Mouse (Mus musculus) C2C12 (cell line): ENCODE measurements around the gene 1700025G04Rik. TPM values are rescaled to one million over a fixed set of nuclear protein-coding genes. Genes with fewer than 3 reads are reported as not detected.

Experiments used
- H3K27me3 ChIP-seq: one replicate; pipeline ENCODE4 v1.6.1; 2011; ENCODE audit not compliant: control insufficient read depth, insufficient read depth, insufficient read length
- H3K36me3 ChIP-seq: one replicate; pipeline ENCODE4 v1.6.1; 2011; ENCODE audit not compliant: control insufficient read depth, insufficient read depth
- H3K4me3 ChIP-seq: one replicate; pipeline ENCODE4 v1.5.1; 2011; ENCODE audit warnings: mild to moderate bottlenecking, control low read depth; ENCODE audit not compliant: poor library complexity, insufficient read depth, severe bottlenecking
- H3K79me2 ChIP-seq: one replicate; pipeline ENCODE4 v1.6.1; 2011; ENCODE audit not compliant: control insufficient read depth, insufficient read depth
- H3K79me3 ChIP-seq: one replicate; pipeline ENCODE4 v1.6.1; 2011; ENCODE audit warnings: low read depth, control low read depth
- H3ac ChIP-seq: one replicate; pipeline ENCODE3; 2011; ENCODE audit warnings: low read depth; ENCODE audit not compliant: control insufficient read depth, insufficient read length
- CEBPB ChIP-seq: IDR thresholded peaks from one replicate; pipeline ENCODE4 v1.6.1; 2011; ENCODE audit warnings: low read depth, mild to moderate bottlenecking, control low read depth, moderate library complexity
- CTCF ChIP-seq: IDR thresholded peaks from one replicate; pipeline ENCODE4 v1.5.1; 2011; ENCODE audit not compliant: control insufficient read depth, insufficient read depth, insufficient read length
- FOSL1 ChIP-seq: IDR thresholded peaks from one replicate; pipeline ENCODE4 v1.8.0; 2011; ENCODE audit warnings: mild to moderate bottlenecking, low read length; ENCODE audit not compliant: poor library complexity, insufficient read depth, severe bottlenecking
- MAX ChIP-seq: IDR thresholded peaks from one replicate; pipeline ENCODE4 v1.6.1; 2011; ENCODE audit warnings: mild to moderate bottlenecking, control low read depth
- MYOD1 ChIP-seq: IDR thresholded peaks from one replicate; pipeline ENCODE4 v1.6.1; 2011; ENCODE audit warnings: low read depth; ENCODE audit not compliant: control insufficient read depth, insufficient read length
- MYOG ChIP-seq: IDR thresholded peaks from one replicate; pipeline ENCODE4 v1.6.1; 2011; ENCODE audit not compliant: control insufficient read depth, insufficient read length; ENCODE audit errors: extremely low read depth
- USF1 ChIP-seq: IDR thresholded peaks from one replicate; pipeline ENCODE4 v1.6.1; 2011; ENCODE audit warnings: low read depth, mild to moderate bottlenecking, control low read depth, moderate library complexity
- polyA plus RNA-seq: library from polyadenylated mRNA; unstranded; fragments of >200 nt; fragmentation: generic; extraction: Trizol; gene quantifications from one replicate; pipeline ENCODE4 v1.2.1, GENCODE M21; 2012; ENCODE audit warnings: missing spikeins

The 1700025G04Rik gene
- polyA plus RNA-seq, 1 experiment = 2.1 TPM

DNA sequence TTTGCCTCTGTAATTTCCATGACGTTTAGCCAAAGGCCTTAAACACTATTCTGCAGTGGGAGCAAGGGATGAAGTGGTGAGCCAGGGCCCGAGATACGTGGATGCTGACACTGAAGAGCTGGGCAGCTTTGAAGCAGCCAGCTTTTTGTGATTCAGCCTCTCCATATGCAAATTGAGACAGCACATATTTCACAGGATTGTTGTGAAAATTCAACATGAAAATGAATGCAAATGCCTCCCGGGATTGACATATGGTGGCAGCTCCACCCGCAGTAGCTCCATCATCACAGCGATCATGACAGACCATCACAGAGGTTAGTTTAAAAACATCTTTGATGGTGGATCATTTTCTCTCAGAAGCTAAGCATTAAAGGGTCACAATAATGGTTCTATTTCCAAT lies 85.4 kb downstream of the 1700025G04Rik start:
- TF ChIP-seq CTCF (no peak), MYOD1 (no peak), MYOG (no peak)
- H3K4me3 ChIP-seq = no peak overlapping the region
- no peaks in the 10 kb centered on the region for H3K79me3 ChIP-seq
- no peaks in the 10 kb centered on the region for H3K36me3 ChIP-seq
- no peaks in the 10 kb centered on the region for H3K79me2 ChIP-seq
- no peaks in the 10 kb centered on the region for H3K27me3 ChIP-seq
- no peak overlapping the region for H3ac ChIP-seq

- TF ChIP-seq MYOG (no peak), FOSL1 (no peak), CEBPB (no peak), CTCF (no peak), MAX (no peak), MYOD1 (no peak), USF1 (no peak)
- no peaks in the 10 kb centered on the region for H3K79me3 ChIP-seq
- no peak overlapping the region for H3ac ChIP-seq
- H3K36me3 ChIP-seq = no peaks in the 10 kb centered on the region
- no peak overlapping the region for H3K4me3 ChIP-seq
- no peaks in the 10 kb centered on the region for H3K27me3 ChIP-seq
- H3K79me2 ChIP-seq = no peaks in the 10 kb centered on the region
Observed at GRCm38 (mm10) chr1:152000461-152000860, 89.5 kb downstream of the 1700025G04Rik start.

- Histone ChIP-seq H3ac (no peak overlapping the region), H3K79me3 (no peaks in the 10 kb centered on the region), H3K4me3 (no peak overlapping the region), H3K79me2 (no peaks in the 10 kb centered on the region), H3K27me3 (no peaks in the 10 kb centered on the region), H3K36me3 (no peaks in the 10 kb centered on the region)
- no peak for TF ChIP-seq MYOD1
- TF ChIP-seq USF1 = no peak
- TF ChIP-seq MYOG = no peak
- TF ChIP-seq FOSL1 = no peak
- TF ChIP-seq CEBPB = no peak
- TF ChIP-seq MAX = no peak
- no peak for TF ChIP-seq CTCF
Observed at GRCm38 (mm10) chr1:151999424-151999842, 90.5 kb downstream of the 1700025G04Rik start.

- Histone ChIP-seq H3K79me2 (no peaks in the 10 kb centered on the region), H3K79me3 (no peaks in the 10 kb centered on the region), H3K4me3 (no peak overlapping the region), H3ac (no peak overlapping the region), H3K27me3 (no peaks in the 10 kb centered on the region), H3K36me3 (no peaks in the 10 kb centered on the region)
- no peak for TF ChIP-seq CEBPB
- TF ChIP-seq USF1 = no peak
- no peak for TF ChIP-seq MYOG
- no peak for TF ChIP-seq MYOD1
- no peak for TF ChIP-seq FOSL1
- TF ChIP-seq MAX = no peak
- TF ChIP-seq CTCF = no peak
Observed at GRCm38 (mm10) chr1:151998721-151999206, 91.2 kb downstream of the 1700025G04Rik start.

GRCm38 (mm10) chr1:151997591-151997990 lies 92.3 kb downstream of the 1700025G04Rik start:
- Histone ChIP-seq H3K79me3 (no peaks in the 10 kb centered on the region), H3ac (no peak overlapping the region), H3K79me2 (no peaks in the 10 kb centered on the region), H3K36me3 (no peaks in the 10 kb centered on the region), H3K27me3 (no peaks in the 10 kb centered on the region), H3K4me3 (no peak overlapping the region)
- TF ChIP-seq CEBPB (no peak), FOSL1 (no peak), MYOD1 (no peak), USF1 (no peak), MAX (no peak), CTCF (no peak), MYOG (no peak)

DNA sequence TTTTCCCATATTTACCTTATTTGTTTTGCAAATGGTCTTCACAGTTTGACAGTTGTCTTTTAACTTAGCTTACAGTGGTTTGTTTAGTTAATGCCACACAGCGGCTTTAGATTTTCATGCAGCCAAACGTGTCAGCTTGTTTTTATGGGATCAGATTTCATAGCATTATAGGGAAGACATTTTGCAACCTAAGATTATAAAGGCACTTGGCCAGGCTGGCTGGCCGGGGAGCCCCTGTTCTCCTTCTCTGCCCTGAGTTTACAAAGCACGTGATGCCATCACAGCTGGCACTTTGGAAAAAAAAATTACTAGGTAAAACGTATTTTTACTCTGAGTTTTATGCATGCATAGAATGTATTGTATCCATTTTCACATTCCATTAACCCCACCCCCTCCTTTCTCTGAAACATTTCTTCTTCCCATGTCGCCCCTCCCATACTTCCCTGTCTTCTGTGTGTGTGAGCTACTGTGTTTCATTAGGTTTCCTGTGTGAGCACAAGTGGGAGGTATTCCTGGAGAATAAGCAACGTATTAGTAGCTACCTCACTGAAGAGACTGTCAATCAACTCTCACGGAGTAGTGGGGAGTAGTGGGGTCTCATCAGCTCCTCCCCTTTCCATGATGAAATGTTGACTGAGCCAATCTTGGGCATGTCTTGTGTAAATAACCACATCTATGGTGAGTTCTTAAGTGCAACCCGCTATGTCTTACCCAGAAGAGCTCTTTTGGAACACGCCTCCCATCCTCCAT lies 93.8 kb downstream of the 1700025G04Rik start:
- no peaks in the 10 kb centered on the region for H3K79me2 ChIP-seq
- H3ac ChIP-seq = no peak overlapping the region
- TF ChIP-seq FOSL1 (no peak), MAX (no peak), USF1 (no peak), CTCF (no peak), CEBPB (no peak), MYOG (no peak), MYOD1 (no peak)
- H3K36me3 ChIP-seq = no peaks in the 10 kb centered on the region
- H3K4me3 ChIP-seq = no peak overlapping the region
- H3K79me3 ChIP-seq = no peaks in the 10 kb centered on the region
- no peaks in the 10 kb centered on the region for H3K27me3 ChIP-seq
